Mouse (Mus musculus) C2C12 (cell line): ENCODE measurements around the gene Mrtfa.

Experiments used
- CTCF ChIP-seq: IDR thresholded peaks from one replicate; pipeline ENCODE4 v1.5.1; 2011; ENCODE audit not compliant: control insufficient read depth, insufficient read depth, insufficient read length
- MAX ChIP-seq: IDR thresholded peaks from one replicate; pipeline ENCODE4 v1.6.1; 2011; ENCODE audit warnings: mild to moderate bottlenecking, control low read depth

- TF ChIP-seq CTCF (no peak), MAX (no peak)
Measured at GRCm38 (mm10) chr15:81097896-81098295, 92.7 kb downstream of the Mrtfa start.
